Mouse (Mus musculus) left cerebral cortex, postnatal 25 days (tissue): ENCODE data around the gene Trpc4ap. TPM values are rescaled to one million over a fixed set of nuclear protein-coding genes. Genes with fewer than 3 reads are reported as not detected.

ENCODE experiments used
- DNase-seq, 2 experiments: peaks; one replicate each; pipeline ENCODE4 v3.0.0; 2022; ENCODE audit warnings: low spot score in 2 of 2, mixed read lengths in 1 of 2
- intact Hi-C: fragments of 180-260 bp; cut with DNase I; formaldehyde crosslinking; loops from one replicate; pipeline ENCODE4 v1.15.1; 2025
- total RNA-seq, 2 experiments: library from RNA; stranded (reverse); gene quantifications; 2 replicates each; pipeline ENCODE4 v1.2.3; 2021

Trpc4ap gene
- total RNA-seq, 2 experiments from 2014 or later = 146 to 147 TPM

- intact Hi-C loops = no loop called here
- DNase-seq = no peak
Measured at GRCm38 (mm10) chr2:155655759-155656372, 36.3 kb downstream of the Trpc4ap start.

- DNase-seq = peak in 1 of 2 experiments; percentile 53
- intact Hi-C loops = no loop called here
Measured at GRCm38 (mm10) chr2:155652618-155653017, 39.6 kb downstream of the Trpc4ap start.

- no peak for DNase-seq
- intact Hi-C loops = no loop called here
Measured at GRCm38 (mm10) chr2:155645746-155646145, 46.4 kb downstream of the Trpc4ap start.

GRCm38 (mm10) chr2:155641540-155642472 is 50.4 kb downstream of the Trpc4ap start:
- DNase-seq = peak in 1 of 2 experiments; percentile 65
- intact Hi-C loops = no loop called here

- DNase-seq = peak in 1 of 2 experiments; percentile 78
- intact Hi-C loops = no loop called here
Measured at GRCm38 (mm10) chr2:155640656-155641055, 51.5 kb downstream of the Trpc4ap start.

GRCm38 (mm10) chr2:155637411-155637810 is 54.8 kb downstream of the Trpc4ap start:
- intact Hi-C loops = no loop called here
- DNase-seq = no peak

GRCm38 (mm10) chr2:155636881-155637280 is 55.3 kb downstream of the Trpc4ap start:
- DNase-seq = no peak
- intact Hi-C loops = no loop called here

- intact Hi-C loops = no loop called here
- no peak for DNase-seq
Measured at GRCm38 (mm10) chr2:155635961-155636360, 56.2 kb downstream of the Trpc4ap start.

- intact Hi-C loops = no loop called here
- DNase-seq = no peak
Measured at GRCm38 (mm10) chr2:155634562-155634961, 57.6 kb downstream of the Trpc4ap start.

- DNase-seq = no peak
- intact Hi-C loops = no loop called here
Measured at GRCm38 (mm10) chr2:155633731-155634130, 58.5 kb downstream of the Trpc4ap start.

GRCm38 (mm10) chr2:155633121-155633520 is 59.1 kb downstream of the Trpc4ap start:
- no peak for DNase-seq

GRCm38 (mm10) chr2:155632138-155632936 is 59.8 kb downstream of the Trpc4ap start:
- intact Hi-C loops = no loop called here
- no peak for DNase-seq

More at GRCm38 (mm10) chr2:155633121-155633520, 59.1 kb downstream of the Trpc4ap start:
- intact Hi-C loops = no loop called here

- peak in 1 of 2 experiments; percentile 47 for DNase-seq
- intact Hi-C loops = no loop called here
Measured at GRCm38 (mm10) chr2:155630590-155631416, 61.4 kb downstream of the Trpc4ap start.

GRCm38 (mm10) chr2:155630153-155630552 is 62.0 kb downstream of the Trpc4ap start:
- intact Hi-C loops = no loop called here
- DNase-seq = peak in 1 of 2 experiments; percentile 45

GRCm38 (mm10) chr2:155629231-155629661 is 62.9 kb downstream of the Trpc4ap start:
- DNase-seq = peak; percentile 73 to 77
- intact Hi-C loops = no loop called here

GRCm38 (mm10) chr2:155628519-155628918 is 63.7 kb downstream of the Trpc4ap start:
- DNase-seq = no peak
- intact Hi-C loops = no loop called here

GRCm38 (mm10) chr2:155628112-155628511 is 64.1 kb downstream of the Trpc4ap start:
- DNase-seq = no peak
- intact Hi-C loops = no loop called here

- intact Hi-C loops = loop anchor here (2.0 kb wide), 1 partner anchor 110 kb away; the partner anchor contains the start of gene Acss2
- DNase-seq = peak; percentile 70 to 75
Measured at GRCm38 (mm10) chr2:155627030-155627738, 65.0 kb downstream of the Trpc4ap start.
